Comparison of ENCODE assay signal across 9 mouse cellular contexts in the genomic region with DNA sequence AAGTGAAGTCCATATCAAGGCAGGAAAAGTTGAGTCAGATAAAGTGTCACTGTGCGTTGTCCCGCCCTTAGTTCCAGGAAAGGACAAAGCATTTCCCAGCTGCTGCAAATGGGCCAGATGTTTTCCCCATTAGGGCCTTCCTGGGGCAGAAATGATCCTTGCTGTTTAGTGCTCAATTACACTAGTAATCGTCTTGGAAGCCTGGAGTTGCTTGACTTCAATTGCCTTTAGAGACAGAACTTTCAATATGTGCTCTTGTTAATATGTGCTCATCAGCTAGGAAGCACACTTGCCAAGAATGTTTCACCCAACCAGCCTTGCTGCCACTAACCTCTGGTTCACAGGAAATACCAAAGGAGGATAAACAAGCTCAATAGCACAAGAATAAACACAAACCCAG.
DNase-seq lines count a peak whose midpoint lies in the region; TF ChIP-seq lines count a peak whose summit lies in the region.
"Had no signal": no experiment of that assay in that cellular context is flagged by ENCODE, and none has a peak within 500 bp of the region (broad histone marks: within the 10 kb centered on the region; RNA-seq: fewer than 3 reads in every experiment).

No protein-coding gene starts in this region.

- no peak for TF ChIP-seq CTCF in brain, embryonic 14.5 days (IDR thresholded peaks at IDR 0.05; ENCODE audit: borderline replicate concordance, extremely low read depth, insufficient read depth, insufficient read length)

- DNase-seq in gastrocnemius, postnatal 14 days = peak; percentile 35
- DNase-seq in gastrocnemius, postnatal 10 days = no peak
- peak; percentile 7 for DNase-seq in brain, embryonic 14.5 days (ENCODE audit: low read depth)
- DNase-seq in heart, postnatal 10 days = peak; percentile 42 to 50
- DNase-seq in lung, postnatal 10 days = peak; percentile 56
- no peak for DNase-seq in left cerebral cortex, adult 9 months (ENCODE audit: low spot score in 2 of 2)
- DNase-seq in thymus, postnatal 25 days = no peak
- no peak for DNase-seq in urinary bladder, postnatal 25 days (ENCODE audit: low spot score)
- DNase-seq: B cell, adult 2 months had no signal

- intact Hi-C loops in gastrocnemius, postnatal 14 days (cut with DNase I; ENCODE audit: low total_unique reads) = no loop called here
- intact Hi-C loops in heart, postnatal 10 days (cut with DNase I) = no loop called here

- TF ChIP-seq POLR2A in brain, embryonic 14.5 days (IDR thresholded peaks at IDR 0.05; ENCODE audit: borderline replicate concordance, extremely low read depth, insufficient read depth, insufficient read length, poor library complexity, severe bottlenecking) = no peak

Comparison
In these comparisons a context has a peak if more than half of its experiments do, and no peak if none do; other contexts are left out.
1. DNase-seq: peak in gastrocnemius, postnatal 14 days (single experiment), brain, embryonic 14.5 days (single experiment), heart, postnatal 10 days (2 of 2) and lung, postnatal 10 days (single experiment); none in gastrocnemius, postnatal 10 days (single experiment), left cerebral cortex, adult 9 months (0 of 2), thymus, postnatal 25 days (single experiment) and urinary bladder, postnatal 25 days (single experiment).